Mouse (Mus musculus): ENCODE results near the gene Slc8a1. TPM values are rescaled to one million over a fixed set of nuclear protein-coding genes. Genes with fewer than 3 reads are reported as not detected.

The Slc8a1 gene
- total RNA-seq, 2 experiments from 2014 or later = 27.6 to 36.0 TPM

- DNase-seq (ENCODE audit: low spot score) = no peak
These were observed 369.1 kb downstream of the Slc8a1 start for GRCm38 (mm10) chr17:81369036-81369435.

- DNase-seq (ENCODE audit: low spot score) = no peak
These were observed 369.7 kb downstream of the Slc8a1 start for GRCm38 (mm10) chr17:81368503-81368902.

GRCm38 (mm10) chr17:81363368-81363767 lies 374.8 kb downstream of the Slc8a1 start:
- no peak for DNase-seq (ENCODE audit: low spot score)

- DNase-seq (ENCODE audit: low spot score) = no peak
These were observed 377.6 kb downstream of the Slc8a1 start for GRCm38 (mm10) chr17:81360571-81360970.

- no peak for DNase-seq (ENCODE audit: low spot score)
These were observed 378.1 kb downstream of the Slc8a1 start for GRCm38 (mm10) chr17:81360032-81360431.

- no peak for DNase-seq (ENCODE audit: low spot score)
These were observed 402.0 kb downstream of the Slc8a1 start for GRCm38 (mm10) chr17:81336024-81336754.

- DNase-seq (ENCODE audit: low spot score) = no peak
These were observed 402.7 kb downstream of the Slc8a1 start for GRCm38 (mm10) chr17:81335526-81335925.
